Mouse (Mus musculus): ENCODE measurements around the gene Zfp867. TPM values are rescaled to one million over a fixed set of nuclear protein-coding genes. Genes with fewer than 3 reads are reported as not detected.

Zfp867 gene
- total RNA-seq, 2 experiments from 2014 or later = 9.7 to 10.1 TPM

GRCm38 (mm10) chr11:59471413-59472325, 605 bp downstream of the Zfp867 start:
- no peak for DNase-seq (ENCODE audit: low spot score in 2 of 2)

DNA sequence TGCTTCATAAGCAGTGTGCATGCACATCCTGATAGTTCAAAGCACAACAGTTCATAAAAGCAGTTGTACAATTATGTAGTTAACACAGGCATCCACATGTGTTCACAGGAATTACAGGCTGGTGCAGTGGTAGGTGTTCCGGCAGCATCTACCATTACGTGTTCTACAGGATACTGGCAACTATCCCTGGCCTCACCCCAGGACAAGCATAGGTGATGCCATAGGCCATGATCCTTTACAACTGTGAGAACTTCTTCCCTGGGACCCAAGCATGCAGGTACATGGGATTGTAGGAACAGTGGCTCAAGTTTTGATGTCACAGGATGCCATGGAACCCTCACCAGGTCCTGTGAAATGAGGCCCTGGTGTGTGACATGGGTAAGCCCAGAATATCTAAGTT, 11.8 kb downstream of the Zfp867 start:
- DNase-seq (ENCODE audit: low spot score in 2 of 2) = no peak

- DNase-seq (ENCODE audit: low spot score in 2 of 2) = no peak
Observed at GRCm38 (mm10) chr11:59458973-59459372, 13.3 kb downstream of the Zfp867 start.

GRCm38 (mm10) chr11:59456891-59457290, 15.4 kb downstream of the Zfp867 start:
- no peak for DNase-seq (ENCODE audit: low spot score in 2 of 2)

GRCm38 (mm10) chr11:59456346-59456745, 15.9 kb downstream of the Zfp867 start:
- DNase-seq (ENCODE audit: low spot score in 2 of 2) = no peak

DNA sequence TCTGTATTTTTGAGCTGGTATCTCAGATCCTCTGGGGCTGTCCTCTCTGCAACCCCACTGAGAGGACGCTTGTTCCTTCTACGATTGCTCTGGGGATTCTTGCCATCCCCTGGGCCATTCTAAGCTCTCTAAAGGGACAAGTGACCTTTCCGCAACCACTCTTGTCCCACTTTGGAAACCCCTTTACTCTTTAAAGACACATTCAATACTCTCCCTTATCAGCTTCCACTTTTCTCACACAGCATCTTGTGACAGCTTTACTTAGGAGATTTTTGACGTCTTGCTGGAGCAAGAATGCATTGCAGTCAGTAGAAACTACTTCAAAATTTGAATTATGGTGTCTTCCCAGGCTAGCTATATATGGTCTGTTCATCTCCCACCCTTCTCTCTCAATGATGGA, 21.2 kb downstream of the Zfp867 start, which contains the start of gene Snap47:
Gene Snap47 (minus strand): TSS at position 101 of the 400 bp plus-strand sequence.
- DNase-seq (ENCODE audit: low spot score in 2 of 2) = no peak

GRCm38 (mm10) chr11:59450230-59450771, 22.0 kb downstream of the Zfp867 start:
- DNase-seq (ENCODE audit: low spot score in 2 of 2) = no peak

DNA sequence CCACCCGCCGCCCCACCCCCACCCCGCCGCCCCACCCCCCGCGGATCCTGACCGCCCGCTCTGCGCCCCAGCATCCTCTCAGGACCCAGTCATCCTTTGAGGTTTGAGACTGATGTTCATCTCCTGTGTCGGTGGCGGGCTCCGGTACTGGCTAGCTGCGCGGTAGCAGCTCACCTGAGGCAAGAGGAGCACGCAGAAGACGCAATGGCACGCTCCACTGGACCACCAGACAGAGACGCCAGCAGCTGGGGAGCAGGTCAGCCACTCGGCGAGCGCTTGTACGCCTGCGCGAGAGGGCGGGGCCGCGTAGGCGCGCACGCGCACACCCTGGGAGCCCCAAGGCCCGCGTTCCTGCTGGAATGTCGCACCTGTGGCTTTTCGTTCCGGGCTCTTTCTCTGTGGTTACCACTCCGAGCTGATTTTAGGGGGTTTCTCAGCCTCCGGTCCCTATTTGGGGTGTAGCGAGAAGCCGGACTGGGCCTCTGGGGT, 22.5 kb downstream of the Zfp867 start, which contains the start of gene Jmjd4:
Gene Jmjd4 (plus strand): TSS at position 305 of the 489 bp plus-strand sequence.
- DNase-seq (ENCODE audit: low spot score in 2 of 2) = peak; percentile 84 to 85

DNA sequence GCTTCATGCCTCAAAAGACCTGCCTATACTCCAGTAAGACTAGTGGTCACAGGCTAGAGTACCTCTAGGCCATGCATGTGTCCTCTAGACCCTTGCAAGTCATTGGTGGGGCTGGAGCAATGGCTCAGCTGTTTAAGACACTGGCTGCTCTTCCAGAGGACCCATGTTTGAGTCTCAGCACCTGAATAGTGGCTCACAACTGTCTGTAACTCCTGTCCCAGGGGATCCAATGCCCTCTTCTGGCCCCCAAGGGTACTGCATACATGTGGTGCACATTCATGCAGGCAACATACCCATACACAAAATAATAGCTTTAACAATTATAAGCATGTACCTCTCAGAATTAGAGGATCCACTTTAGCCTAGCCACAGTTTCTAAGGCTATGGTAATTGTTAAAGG, 29.2 kb downstream of the Zfp867 start:
- no peak for DNase-seq (ENCODE audit: low spot score in 2 of 2)

GRCm38 (mm10) chr11:59437954-59438353, 34.3 kb downstream of the Zfp867 start:
- no peak for DNase-seq (ENCODE audit: low spot score in 2 of 2)

GRCm38 (mm10) chr11:59432261-59432660, 40.0 kb downstream of the Zfp867 start:
- no peak for DNase-seq (ENCODE audit: low spot score in 2 of 2)

DNA sequence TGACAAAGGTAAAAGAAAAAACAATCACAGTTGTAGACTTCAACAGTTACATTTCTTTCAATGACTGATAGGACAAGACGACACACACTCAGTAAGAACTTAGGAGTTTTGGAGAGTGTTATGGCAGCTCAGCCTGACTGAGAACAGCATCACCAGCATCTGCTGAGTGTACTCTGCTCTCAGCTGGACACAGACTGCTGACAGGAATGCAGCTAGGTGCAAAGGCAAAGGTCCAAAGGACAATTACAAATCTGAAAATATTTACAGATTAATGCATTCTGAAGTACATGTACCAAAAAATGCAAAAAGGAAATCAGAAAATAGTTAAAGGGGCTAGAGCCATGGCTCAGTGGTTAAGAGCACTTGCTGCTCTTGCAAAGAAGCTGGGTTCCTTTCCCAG, 42.3 kb downstream of the Zfp867 start:
- DNase-seq (ENCODE audit: low spot score in 2 of 2) = no peak

DNA sequence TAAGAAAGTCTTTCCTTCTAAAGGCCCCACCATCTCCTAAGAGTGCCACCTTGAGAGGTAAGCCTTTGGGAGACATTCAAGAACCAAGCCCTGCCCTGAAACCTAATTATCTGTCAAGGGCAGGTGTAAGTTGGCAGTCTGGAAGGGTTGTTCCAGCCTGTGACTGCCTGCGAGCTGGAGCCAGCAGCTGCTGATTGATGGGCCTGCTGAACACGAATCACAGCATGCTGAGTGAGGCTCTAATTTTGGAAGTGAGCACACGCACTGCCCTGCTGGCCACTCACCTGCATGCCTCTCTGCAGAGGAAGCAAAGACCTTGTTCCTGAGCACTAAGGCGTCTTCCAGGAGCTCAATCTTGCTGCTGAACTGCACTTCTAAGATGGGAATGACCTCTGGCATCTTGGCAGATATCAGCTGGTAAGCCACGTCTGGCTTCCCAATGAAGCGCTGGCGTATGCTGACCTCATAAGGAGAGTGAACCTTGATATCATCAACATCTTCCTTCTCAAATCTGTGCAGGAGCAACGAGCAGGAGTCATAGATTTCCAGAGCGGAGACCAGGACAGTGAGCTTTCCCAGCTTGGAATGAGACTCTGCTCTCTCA, 44.1 kb downstream of the Zfp867 start:
- no peak for DNase-seq (ENCODE audit: low spot score in 2 of 2)

DNA sequence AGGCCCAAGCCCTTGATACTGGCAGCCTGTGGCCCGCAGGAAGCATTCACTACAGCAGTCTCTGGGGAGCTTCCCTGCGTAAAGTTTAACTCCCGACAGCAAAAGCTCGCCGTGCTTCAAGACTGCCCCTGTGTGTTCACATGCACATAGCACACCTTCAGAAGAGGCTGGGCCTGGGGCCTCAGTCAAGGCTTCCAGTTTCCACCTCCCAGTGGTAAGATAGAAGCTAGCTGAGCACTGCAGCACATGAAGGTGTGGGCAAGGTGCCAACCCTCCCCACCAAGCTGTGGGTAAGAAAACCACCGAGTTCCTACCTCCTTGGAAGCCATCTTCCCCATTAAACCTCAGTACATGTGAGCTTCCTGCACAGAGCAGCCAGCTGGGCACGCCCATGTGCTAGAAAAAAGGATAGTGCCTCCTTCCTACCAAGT, 46.6 kb downstream of the Zfp867 start:
- DNase-seq (ENCODE audit: low spot score in 2 of 2) = no peak

DNA sequence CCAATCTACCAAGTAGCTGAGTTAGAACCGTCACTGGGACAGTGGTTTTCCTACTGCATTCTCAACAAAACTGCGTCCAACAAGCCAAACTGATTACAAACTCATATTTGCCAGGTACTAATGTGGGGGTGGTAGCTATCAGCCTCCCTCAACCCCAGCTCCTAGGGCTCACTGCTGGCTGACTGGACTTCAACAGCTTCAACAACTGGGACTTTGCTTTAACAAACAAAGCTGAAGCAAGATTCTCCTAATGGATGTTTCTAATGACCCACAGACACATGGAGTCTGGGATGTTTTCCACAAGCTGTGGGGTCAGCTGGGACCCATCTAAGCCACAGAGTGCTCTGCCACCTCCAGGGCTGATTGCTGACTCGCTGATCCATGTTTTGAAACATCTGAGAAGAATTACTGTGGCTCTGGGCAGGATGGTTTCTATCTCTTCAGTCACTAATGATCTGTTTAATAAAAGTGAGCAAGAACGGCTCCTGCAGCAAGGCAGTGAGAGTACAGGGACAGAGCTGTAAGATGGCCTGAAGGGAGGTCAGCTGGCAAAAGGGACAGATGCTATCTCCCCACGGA, 49.2 kb downstream of the Zfp867 start:
- no peak for DNase-seq (ENCODE audit: low spot score in 2 of 2)

DNA sequence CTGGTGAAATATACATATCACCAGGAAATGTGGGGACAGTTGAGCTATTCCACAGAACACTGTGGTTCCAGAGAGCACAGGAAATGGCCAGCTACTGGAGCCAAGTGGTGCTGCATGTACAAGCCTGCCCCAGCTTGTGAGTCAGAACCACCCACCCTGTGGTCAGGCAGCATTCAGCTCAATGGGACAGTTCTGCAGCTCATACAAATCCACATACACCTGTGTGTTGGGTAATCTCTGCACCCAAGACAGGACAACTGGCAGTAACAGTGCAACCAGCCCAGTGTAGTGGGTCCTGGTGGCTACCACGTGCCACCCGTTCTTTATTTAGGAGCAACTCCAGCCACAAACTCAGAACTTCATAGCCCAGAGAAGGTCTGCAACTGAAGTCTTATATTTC, 50.3 kb downstream of the Zfp867 start:
- no peak for DNase-seq (ENCODE audit: low spot score in 2 of 2)

DNA sequence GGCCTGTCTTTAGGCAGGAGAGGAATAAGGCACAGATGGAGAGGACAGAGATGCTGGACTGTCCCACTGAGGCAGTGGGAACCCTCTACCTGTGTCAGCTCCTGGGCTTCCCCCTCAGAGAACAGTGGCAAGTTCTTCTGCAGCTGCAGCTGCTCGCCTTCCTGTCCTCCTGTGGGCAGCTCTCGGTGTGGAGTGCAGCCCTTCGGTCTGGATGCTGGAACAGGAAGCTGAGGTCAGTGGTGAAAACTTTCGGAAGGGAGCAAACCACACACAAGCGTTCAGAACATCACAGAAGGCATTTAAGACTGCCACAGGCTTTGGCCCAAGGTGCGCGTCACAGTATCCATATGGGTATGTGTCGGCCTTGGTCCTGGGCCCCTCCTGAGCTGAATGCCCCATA, 50.8 kb downstream of the Zfp867 start:
- no peak for DNase-seq (ENCODE audit: low spot score in 2 of 2)

GRCm38 (mm10) chr11:59418708-59419107, 53.6 kb downstream of the Zfp867 start:
- no peak for DNase-seq (ENCODE audit: low spot score in 2 of 2)

- DNase-seq (ENCODE audit: low spot score in 2 of 2) = no peak
Observed at GRCm38 (mm10) chr11:59412999-59413863, 59.0 kb downstream of the Zfp867 start.

- no peak for DNase-seq (ENCODE audit: low spot score in 2 of 2)
Observed at GRCm38 (mm10) chr11:59412058-59412457, 60.2 kb downstream of the Zfp867 start.
